Mouse (Mus musculus) layer of hippocampus, adult 18-20 months (tissue): ENCODE results near the gene Acvrl1. TPM values are rescaled to one million over a fixed set of nuclear protein-coding genes. Genes with fewer than 3 reads are reported as not detected.

Experiments
- DNase-seq, 2 experiments: peaks; one replicate each; pipeline ENCODE4 v3.0.0; 2022; ENCODE audit warnings: low spot score in 2 of 2
- total RNA-seq, 2 experiments: library from RNA; stranded (reverse); gene quantifications; 2 replicates each; pipeline ENCODE4 v1.2.3; 2021

Acvrl1 gene
- total RNA-seq, 2 experiments from 2014 or later: 9.7 to 9.9 TPM

DNA sequence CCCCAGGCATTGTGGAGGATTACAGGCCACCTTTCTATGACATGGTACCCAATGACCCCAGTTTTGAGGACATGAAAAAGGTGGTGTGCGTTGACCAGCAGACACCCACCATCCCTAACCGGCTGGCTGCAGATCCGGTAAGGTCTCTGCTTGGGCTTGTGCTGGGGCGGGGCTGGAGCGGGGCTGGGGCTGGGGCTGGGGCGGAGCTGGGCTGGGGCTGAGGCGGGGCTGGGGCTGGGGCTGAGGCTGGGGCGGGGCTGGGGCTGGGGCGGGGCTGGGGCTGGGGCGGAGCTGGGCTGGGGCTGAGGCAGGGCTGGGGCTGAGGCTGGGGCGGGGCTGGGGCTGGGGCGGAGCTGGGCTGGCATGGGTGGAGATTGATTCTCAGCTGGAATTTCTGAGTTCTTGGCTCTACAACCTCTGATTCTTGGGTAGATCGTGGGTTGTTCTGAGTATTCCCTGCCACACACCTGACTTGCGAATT lies 12.8 kb downstream of the Acvrl1 start:
- no peak for DNase-seq

DNA sequence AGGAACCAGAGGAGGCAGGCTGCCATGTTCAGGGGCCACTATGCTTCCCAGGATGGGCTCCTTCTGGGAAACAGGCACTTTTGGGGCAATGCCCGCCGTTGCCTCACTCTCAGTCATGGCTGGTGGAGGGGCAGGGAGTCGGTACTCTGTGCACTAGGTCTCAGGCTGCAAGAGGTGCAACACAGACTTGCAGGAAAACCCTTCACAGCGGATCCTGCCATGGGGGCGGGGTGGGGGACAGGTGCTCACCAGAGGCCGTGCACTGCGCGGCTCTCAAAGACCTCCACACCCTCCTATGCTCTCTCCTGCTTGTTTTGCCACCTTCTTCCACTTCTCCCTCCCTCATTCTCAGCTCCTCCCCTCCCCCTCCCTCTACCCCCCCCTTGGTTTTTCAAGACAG lies 14.3 kb downstream of the Acvrl1 start:
- no peak for DNase-seq

DNA sequence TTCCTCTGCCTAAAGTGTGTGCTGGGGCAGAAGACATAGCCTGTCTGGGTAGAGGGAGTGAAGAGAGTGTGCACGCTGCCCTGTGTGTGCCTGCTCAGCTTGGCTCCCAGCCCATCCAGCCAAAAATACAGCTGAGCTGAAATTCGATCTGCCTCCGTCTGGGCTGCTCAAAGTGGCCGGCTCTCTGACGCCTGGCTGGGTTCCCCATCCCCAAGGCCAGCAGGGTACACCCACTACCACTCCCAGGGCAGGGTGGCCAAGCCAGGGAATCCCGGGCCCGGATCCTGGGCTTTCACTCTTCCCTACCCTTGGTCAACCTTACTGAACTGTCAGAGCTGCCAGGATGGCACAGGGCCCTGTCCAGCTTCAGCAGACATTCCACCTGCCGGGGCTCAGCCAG lies 15.2 kb downstream of the Acvrl1 start:
- DNase-seq: peak in 1 of 2 experiments; percentile 39

DNA sequence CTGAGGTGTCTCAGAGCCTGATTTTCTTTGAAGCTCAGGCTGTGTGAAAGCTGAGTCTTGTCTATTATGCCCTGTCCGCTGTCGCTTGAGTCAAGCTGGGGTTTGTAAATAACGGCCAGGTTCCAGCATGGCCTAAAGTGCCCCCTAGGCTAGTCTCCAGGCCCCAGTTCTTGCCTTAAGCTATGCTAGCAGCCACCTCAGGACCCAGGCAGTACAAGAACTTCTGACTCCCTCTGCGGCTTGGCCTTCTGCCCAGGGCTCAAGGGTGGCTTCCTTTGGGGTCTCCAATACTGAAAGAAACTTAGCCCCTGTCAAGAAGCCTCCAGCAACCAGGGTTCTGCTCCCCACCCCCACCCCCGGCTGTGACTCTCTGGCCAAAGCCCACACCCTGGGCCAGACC lies 15.9 kb downstream of the Acvrl1 start:
- no peak for DNase-seq

DNA sequence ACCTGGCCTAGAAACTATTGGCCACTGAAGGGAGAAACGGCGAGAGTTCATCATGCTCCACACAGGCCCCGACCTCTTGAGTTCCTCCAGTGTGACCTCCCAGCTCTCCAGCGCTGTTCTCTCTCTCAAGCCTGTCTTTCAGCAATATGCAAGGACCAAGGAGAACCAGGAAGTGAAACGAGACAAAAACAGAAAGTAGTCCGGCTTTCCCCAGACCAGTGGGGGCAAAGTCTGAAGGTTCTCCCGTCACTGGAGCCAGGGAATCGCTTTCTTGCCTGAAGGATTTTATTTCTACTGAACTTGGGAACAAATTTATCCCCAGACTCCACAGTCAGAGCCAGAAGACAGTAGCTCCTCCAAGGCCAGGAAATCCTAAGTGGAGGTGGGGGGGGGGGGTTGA lies 16.5 kb downstream of the Acvrl1 start:
- no peak for DNase-seq

DNA sequence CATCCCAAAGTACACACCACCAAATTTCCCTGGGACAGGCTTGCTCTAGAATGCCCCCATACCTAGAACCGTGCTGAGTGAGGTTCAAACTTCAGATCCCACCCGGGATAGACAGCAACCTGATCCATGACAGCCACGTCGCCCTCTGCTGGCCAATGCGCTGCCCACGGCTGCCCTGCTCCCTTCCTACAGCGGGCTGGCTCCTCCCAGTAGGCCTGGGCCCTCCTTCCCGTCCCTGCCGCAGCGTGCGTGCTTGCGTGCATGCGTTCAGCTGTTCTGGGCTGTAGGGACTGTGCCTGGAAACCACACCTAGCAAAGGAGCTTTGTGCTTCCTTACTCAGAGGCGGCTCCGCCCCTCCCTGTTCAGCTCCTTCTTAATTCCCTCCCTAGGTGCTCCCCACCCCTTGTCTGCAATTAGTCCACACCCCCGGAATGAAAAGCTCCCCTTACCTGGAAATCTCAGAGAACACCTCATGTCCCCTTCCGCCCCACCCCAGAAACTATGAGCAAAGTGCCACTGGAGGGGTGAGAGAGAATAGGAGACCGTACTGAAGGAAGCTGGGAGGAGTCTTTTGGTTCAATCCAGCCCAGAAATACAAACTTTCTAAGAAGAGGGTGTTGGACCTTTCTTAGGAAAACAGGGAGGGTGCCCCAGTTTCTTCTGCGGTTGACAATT lies 17.2 kb downstream of the Acvrl1 start:
- peak; percentile 89 to 95 for DNase-seq

DNA sequence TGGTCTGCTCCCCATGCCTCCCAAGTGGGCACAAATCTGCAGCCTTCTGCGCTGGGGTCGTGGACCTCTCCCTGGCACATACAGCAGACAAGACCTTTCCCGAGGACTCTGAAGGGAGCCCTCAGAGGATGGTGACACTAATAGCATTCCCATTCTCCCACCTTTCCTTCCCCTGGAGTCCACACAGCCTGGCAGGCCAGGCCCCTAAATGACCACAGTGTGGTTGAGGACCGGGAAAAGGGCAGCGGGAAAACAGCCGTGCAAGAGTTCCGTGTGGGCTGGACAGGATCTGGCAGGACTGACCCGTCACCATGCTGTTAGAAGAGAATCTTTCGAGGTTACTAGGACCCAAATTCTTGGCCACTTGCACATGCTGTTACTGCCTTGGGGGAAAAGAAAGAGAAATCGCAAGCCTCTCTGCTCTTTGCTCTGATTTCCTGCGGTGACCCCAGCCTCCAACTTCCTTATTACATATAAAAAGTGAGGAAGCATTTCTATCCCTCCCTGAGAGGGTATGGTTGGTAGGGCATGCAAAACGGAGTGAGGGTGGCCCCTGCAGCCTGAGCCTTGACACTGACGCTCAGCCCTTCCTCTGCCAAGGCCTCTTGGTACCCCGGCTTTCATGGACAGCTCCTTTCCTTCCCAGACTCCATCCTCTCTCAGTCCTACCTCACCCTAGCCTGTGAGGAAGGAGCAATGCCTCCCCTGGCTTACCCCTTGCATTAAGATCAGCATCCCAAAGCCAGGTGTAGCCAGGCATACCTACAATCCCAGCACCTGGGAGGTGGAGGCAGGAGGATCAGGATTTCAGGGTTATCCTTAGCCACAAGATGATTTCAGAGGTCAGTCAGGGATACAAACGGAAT lies 18.0 kb downstream of the Acvrl1 start:
- DNase-seq: no peak

DNA sequence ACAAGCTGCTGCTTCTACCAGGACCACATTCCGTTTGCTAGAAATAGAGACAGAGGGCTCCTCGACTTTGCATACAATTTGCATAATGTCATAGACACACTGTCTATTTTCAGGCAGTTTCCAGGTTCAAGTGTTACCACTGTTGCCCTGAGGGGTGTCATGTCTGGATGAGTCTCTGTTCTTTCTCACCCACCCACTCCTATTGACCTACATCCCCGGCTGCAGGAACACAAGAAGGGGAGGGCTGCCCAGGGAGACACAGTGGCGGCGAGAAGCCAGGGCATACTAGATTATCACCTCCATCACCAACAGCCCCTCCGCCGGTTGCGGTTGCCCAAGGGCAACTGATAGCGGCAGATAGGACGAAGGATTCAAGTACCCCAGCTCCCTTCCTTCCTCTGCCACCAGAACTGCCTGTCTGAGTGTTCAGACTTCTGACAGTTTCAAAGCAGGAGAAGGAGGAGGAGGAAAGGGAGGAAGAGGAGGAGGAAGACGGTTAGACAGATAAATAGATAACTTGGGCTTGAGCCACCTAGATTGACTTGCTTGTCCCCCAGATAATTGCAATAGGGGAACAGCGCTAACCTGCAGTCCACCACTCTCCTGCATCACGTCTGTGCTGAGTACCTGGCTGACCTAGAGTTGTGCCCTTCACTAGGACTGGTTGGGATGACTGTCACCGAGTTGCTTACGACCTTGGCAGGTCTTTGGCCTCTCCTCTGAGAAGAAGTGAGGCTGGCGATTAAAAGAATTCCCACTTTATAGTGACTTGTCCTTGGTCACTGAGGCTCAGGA lies 19.0 kb downstream of the Acvrl1 start:
- no peak for DNase-seq

DNA sequence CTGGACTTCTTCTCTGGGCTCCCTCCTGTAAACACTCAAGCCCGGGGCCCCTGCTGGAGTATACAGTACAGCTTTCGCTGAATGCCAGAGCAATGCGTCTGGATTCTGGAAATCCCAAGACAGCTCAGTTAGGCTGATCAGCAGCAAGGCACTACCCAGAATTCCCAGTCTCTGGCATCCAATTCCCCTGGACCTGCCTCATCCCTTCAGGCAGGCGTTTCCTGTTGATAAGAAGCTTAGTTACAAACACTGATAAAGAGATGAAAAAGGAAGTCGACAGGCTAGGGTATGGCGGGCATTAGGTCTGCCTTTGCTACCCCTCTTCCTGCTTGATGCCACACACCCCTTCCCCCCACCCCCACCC lies 19.6 kb downstream of the Acvrl1 start:
- no peak for DNase-seq

DNA sequence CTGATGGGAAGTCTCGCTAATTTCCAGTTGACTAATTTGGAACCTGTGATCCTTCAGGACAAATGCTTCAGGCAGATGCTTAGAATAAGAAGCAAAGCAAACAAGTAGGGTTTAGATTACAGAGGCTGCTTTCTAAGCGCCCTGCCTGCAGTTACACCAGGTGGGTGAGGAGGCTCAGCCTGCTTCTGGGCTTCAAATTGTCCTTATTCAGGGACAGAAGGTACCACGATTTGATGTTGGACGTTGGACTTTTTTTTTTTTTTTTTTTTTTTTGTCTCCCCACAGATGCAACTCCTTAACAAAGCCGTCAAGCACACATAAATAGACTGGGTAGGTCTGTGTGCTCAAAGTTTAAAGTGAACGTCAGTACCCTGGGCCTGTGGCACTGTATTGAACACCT lies 20.3 kb downstream of the Acvrl1 start:
- DNase-seq: no peak

DNA sequence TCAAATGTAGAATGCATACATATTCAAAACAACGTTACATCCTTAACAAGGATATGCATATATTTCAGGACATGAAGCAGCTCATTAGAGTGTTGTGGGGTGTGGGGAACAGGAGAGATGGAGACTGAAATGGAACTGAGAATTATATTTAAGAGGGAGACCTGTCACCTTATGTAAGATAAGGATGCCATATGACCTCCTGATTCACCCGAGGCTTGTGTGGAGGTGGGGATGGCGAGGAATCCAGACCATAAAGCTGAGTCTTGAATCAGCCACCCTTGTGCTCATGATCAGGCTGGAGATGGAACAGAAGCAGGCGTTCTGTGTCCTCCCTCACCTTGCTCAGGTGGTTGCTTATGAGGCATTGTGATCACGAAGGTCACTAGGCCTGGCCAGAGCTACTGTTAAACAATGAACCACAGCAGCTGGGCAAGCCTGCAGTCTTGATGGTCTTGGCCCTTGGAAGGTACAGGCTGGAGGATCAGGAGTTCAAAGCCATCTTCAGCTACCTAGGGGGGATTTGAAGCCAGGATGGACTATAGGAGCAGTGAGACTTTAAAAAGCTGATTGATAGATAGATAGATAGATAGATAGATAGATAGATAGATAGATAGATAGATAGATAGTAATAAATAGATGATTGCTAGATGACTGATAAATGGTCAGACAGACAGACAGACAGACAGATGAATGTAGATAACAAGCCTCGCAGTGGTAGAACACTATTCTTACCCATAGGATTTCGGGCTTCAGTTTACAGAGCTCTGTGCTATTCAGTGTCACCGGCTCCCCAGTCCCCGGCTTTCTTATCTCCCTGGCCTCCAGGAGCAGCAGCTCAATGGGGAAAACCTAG lies 23.3 kb downstream of the Acvrl1 start:
- DNase-seq: no peak

DNA sequence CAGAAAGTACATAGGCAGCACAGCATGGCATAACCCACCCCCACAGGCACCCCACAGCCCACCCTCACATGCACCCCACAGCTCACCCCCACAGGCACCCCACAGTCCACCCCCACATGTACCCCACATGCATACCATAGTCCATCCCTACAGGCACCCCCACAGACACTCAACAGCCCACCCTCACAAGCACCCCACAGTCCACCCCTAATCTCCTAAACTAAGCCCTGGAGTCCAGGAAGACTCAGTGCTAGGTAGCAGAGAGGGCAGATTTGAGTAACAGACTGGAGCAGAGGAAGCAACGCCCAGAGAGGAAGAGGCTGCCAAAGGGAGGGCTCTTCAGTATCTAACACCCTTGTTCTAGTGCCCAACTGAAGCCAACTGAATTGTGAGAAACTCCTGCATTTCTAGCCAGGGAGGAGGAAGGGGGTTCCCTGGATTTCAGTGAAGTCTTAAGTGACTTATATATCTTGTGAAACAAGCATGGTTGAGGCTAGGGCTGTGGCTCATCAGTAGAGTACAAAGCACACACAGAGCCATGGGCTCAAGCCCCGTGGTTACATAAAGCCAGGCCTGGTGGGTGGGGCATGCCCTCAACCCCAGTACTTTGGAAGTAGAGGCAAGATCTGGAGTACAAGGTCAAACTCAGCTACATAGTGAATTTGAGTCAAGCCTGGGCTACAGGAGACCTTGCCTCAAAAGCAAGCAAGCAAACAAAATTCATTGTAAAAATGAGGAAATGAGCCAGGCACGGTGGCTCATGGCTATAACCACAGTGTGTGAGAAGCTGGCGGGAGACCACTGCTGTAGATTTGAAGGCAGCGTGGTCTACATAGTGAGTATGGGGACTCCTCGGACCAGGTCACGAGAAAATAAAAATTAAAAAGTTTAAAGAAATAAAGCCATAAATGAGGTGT lies 26.6 kb downstream of the Acvrl1 start:
- no peak for DNase-seq

DNA sequence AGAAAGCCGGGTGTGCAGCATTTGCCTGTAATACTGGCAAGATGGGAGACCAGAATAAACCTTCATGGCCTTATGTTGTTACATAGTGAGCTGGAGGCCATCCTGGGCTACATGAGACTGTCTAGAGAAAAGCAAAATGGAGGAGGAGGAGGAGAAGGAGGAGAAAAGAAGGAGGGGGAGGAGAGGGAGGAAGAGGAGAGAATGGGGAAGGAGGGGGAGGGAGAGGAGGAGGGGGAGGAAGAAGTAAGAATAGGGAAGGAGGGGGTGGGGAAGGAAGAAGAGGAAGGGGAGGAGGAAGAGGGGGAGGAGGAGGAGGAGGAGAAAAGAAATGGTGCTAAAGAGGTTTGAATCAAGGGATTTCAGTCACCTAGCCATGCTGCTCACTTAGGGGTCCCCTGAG lies 31.8 kb downstream of the Acvrl1 start:
- no peak for DNase-seq

DNA sequence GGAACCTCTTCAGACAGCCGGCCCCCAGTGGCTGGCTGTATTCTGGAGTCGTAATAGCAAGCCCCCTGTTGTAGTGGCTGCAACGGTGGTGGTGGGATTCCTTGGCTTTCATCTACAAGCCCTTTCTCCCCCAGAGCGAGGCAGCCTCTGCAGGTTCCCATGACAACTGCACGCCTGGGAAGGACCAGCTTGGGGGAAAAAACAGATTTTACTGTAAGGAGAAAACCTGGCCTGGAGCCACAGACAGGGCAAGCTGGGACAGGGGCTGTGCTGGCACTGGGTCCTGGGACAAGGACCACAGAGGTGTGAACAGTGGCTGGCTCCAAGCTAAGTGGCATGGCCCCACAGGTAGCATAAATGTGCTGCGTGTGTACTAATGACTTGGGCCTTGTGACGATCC lies 32.3 kb downstream of the Acvrl1 start:
- peak in 1 of 2 experiments; percentile 63 for DNase-seq

DNA sequence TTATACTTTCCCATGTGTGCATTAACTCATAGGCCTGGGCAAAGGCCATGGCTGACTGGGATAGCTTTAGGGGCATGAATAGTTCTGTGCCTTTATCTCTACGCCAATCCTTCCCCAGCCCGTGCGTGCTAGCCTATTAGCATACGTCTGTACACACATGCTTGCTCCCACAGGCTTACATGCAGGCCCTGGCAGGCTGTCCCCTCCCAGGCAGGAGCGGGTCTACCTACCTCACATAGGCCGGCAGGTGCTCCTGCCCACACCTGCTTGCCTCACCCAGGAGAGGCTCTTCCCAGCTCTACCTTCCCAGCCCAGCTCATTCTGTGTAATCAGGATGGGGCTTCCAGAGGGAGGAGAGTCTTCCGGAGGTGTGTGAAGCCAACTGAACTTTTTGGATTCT lies 33.2 kb downstream of the Acvrl1 start:
- DNase-seq: no peak

DNA sequence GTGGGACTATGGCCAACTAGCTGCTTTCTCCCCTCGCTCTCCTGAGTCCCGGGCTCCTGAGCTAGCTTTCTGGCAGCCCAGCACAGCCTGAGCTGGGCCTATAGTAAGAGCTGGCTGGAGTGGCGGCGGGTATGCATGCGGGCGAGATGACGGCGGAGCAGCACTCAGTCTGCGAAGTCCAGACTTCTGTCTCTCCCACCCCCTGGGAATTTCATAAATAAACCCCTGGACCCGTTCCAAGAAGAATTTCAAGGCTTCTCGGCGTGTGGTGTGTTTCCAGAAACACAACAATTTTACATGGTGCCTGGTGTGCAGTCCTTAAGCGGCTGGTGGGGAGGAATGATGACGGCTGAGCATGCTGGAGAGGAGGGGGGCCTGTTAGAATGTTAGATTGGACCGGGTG lies 34.7 kb downstream of the Acvrl1 start:
- DNase-seq: no peak

DNA sequence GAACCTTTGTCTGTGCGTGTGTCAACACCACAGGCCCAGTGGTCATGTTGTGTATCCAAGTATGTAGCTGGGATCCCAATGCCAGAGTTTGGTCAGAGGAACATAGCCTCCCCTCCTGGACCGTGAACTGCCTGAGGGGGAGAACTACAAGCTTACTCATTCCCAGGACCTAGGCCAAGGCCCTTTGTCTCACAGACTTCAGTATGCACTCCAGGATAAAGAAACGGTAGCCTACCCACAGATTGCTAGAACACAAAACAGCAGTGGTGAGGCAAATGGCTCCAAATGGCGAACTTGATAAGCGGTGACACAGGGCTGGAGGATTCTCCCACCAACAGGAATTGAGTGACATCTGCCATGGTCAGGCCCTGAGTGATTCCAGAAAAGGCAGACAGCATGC lies 35.5 kb downstream of the Acvrl1 start:
- DNase-seq: no peak

DNA sequence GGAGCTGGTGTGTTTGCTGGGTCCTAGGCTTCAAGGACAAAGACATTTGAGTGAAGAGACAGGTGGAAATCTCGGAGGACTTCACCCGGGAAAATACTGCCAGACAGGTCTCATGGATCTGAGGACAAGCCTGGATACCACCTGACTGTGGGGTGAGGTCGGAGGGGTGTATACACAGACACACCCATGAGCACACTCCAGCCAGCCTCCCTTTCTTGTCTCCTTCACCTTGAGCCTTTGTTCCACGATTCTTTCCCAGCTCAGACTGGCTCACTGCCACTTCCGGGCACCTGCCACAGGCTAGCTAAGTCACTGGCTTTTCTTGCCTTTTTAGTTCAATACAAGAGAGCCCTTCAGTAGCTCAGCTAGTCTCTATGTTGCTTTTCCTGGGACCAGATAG lies 36.0 kb downstream of the Acvrl1 start:
- no peak for DNase-seq

DNA sequence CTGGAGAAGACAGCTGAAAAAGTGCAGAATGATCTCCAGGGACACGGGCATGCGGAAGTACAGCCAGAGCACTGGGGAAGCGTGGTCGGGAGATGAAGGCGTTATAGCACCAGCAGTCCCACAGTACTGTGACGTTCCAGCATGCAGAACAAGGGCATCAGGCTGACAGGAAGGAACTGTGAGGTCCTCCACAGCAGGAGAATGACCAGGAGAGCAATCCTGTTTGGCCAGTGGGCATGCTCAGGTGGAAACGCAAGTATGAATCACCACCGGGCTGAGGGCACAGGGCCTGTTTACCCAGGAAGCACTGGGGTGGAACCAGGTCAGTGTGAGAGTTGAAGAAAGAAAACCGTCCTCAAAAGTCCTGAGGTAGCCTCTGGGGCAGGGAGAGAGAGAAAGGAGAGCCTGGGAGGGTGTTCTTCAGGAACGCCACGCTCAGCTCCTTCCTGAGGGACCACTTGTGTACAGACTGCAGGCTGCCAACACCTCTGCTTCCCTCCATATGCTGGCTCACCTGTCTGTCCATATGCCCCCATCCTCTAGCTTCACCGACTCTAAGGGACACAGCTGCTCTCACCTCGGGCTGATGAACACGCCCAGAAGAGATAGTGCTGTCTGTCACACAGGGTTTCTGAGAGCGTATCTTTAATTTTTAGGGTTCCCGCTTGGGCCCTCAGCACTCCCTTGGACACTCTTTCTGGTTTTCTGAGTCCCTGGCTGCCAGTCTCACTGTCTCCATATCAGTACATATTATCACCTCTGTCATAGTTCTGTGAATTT lies 37.5 kb downstream of the Acvrl1 start:
- DNase-seq: no peak
